Mouse (Mus musculus): ENCODE measurements around the gene Cxcr3. TPM values are rescaled to one million over a fixed set of nuclear protein-coding genes. Genes with fewer than 3 reads are reported as not detected.

Cxcr3 gene
- total RNA-seq, 2 experiments from 2014 or later = not detected

Other genes starting within 250 kb of the Cxcr3 start
- gene Taf1, start 201.5 kb downstream of the Cxcr3 start, total RNA-seq (2021) = 1 to 10 TPM; 5.8 to 8.2 TPM
- 10 to 100 TPM; 59.2 to 64.7 TPM for gene Ogt, start 94.2 kb downstream of the Cxcr3 start, total RNA-seq (2021)
- gene Gm4779, start 60.2 kb upstream of the Cxcr3 start, total RNA-seq (2021) = not detected
- not detected for gene 8030474K03Rik, start 60.4 kb upstream of the Cxcr3 start, total RNA-seq (2021)
- 1 to 10 TPM; 1.8 to 3.5 TPM for gene Nhsl2, start 115.1 kb upstream of the Cxcr3 start, total RNA-seq (2021)

Data from gastrocnemius, postnatal 36 days (tissue).